ENCODE assay signal across 16 mouse cellular contexts in genomic region chr1:90442250-90443240, GRCm38 (mm10).
DNase-seq lines count a peak whose midpoint lies in the region; ATAC-seq lines count a peak whose summit lies in the region.
"Had no signal": no experiment of that assay in that cellular context is flagged by ENCODE, and none has a peak within 500 bp of the region (broad histone marks: within the 10 kb centered on the region; RNA-seq: fewer than 3 reads in every experiment).

No protein-coding gene starts in this region.

- peak overlapping the region; percentile 54 for H3K27ac ChIP-seq in kidney, embryonic 15.5 days
- peak overlapping the region; percentile 90 for H3K27ac ChIP-seq in embryonic facial prominence, embryonic 12.5 days
- peak overlapping the region; percentile 67 for H3K27ac ChIP-seq in limb, embryonic 13.5 days
- no peak overlapping the region for H3K27ac ChIP-seq in liver, embryonic 12.5 days
- H3K27ac ChIP-seq: forebrain, embryonic 13.5 days; hindbrain, embryonic 14.5 days; liver, embryonic 13.5 days had no signal

- WGBS in kidney, embryonic 15.5 days = 31% methylated on average over 19 of the region's 19 CpGs
- 20% methylated on average over 19 of the region's 19 CpGs for WGBS in embryonic facial prominence, embryonic 12.5 days
- WGBS in limb, embryonic 13.5 days = 41% methylated on average over 19 of the region's 19 CpGs
- 63% methylated on average over 19 of the region's 19 CpGs for WGBS in liver, embryonic 12.5 days (ENCODE audit: insufficient replicate concordance)

- H3K27me3 ChIP-seq in kidney, embryonic 15.5 days = 0 out of 2 replicates have a peak, but pooled peaks cover 2% of the 10 kb centered on the region
- no peaks in the 10 kb centered on the region for H3K27me3 ChIP-seq in embryonic facial prominence, embryonic 12.5 days
- H3K27me3 ChIP-seq in limb, embryonic 13.5 days = 0 out of 2 replicates have a peak, but pooled peaks cover 3% of the 10 kb centered on the region
- no peaks in the 10 kb centered on the region; the same call in 1 of the 2 replicates for H3K27me3 ChIP-seq in liver, embryonic 12.5 days (replicated peaks)
- H3K27me3 ChIP-seq: forebrain, embryonic 13.5 days; liver, embryonic 13.5 days had no signal

- no peak overlapping the region for H3K4me3 ChIP-seq in kidney, embryonic 15.5 days (replicated peaks)
- no peak overlapping the region for H3K4me3 ChIP-seq in embryonic facial prominence, embryonic 12.5 days
- no peak overlapping the region for H3K4me3 ChIP-seq in limb, embryonic 13.5 days
- H3K4me3 ChIP-seq in liver, embryonic 12.5 days = no peak overlapping the region
- H3K4me3 ChIP-seq: forebrain, embryonic 13.5 days; liver, embryonic 13.5 days had no signal

- peak; percentile 10 for DNase-seq in adrenal gland, postnatal 14 days
- no peak for DNase-seq in adrenal gland, postnatal 36 days
- DNase-seq in kidney, adult 9 months = no peak
- DNase-seq in cerebellum, adult 9-10 months = no peak
- DNase-seq: B cell, adult 2 months; cerebellum, postnatal 36 days; liver, embryonic 13.5 days; lung, postnatal 4 days had no signal

- peak; percentile 64 for ATAC-seq in kidney, embryonic 15.5 days (replicated peaks; ENCODE audit: low FRiP score)
- 0 out of 2 replicates have a peak, but pooled peaks have one; percentile 49 for ATAC-seq in embryonic facial prominence, embryonic 12.5 days (ENCODE audit: insufficient number of reproducible peaks, insufficient read depth, low FRiP score, low TSS enrichment)
- no peak; the same call in 1 of the 2 replicates for ATAC-seq in limb, embryonic 13.5 days (ENCODE audit: low FRiP score, low read depth)
- ATAC-seq in liver, embryonic 12.5 days = no peak
- ATAC-seq: forebrain, embryonic 13.5 days had no signal

- no peak overlapping the region for H3K9ac ChIP-seq in kidney, embryonic 15.5 days
- no peak overlapping the region for H3K9ac ChIP-seq in embryonic facial prominence, embryonic 12.5 days
- H3K9ac ChIP-seq in limb, embryonic 13.5 days = no peak overlapping the region
- no peak overlapping the region for H3K9ac ChIP-seq in liver, embryonic 12.5 days
- H3K9ac ChIP-seq: forebrain, embryonic 13.5 days; hindbrain, embryonic 14.5 days; liver, embryonic 13.5 days had no signal

- no peaks in the 10 kb centered on the region for H3K36me3 ChIP-seq in kidney, embryonic 15.5 days
- H3K36me3 ChIP-seq in embryonic facial prominence, embryonic 12.5 days = no peaks in the 10 kb centered on the region
- no peaks in the 10 kb centered on the region for H3K36me3 ChIP-seq in limb, embryonic 13.5 days
- no peaks in the 10 kb centered on the region for H3K36me3 ChIP-seq in liver, embryonic 12.5 days
- H3K36me3 ChIP-seq: G1E; liver, embryonic 13.5 days had no signal

- H3K9me3 ChIP-seq in kidney, embryonic 15.5 days (replicated peaks) = no peaks in the 10 kb centered on the region
- no peaks in the 10 kb centered on the region for H3K9me3 ChIP-seq in embryonic facial prominence, embryonic 12.5 days
- no peaks in the 10 kb centered on the region for H3K9me3 ChIP-seq in limb, embryonic 13.5 days
- H3K9me3 ChIP-seq in liver, embryonic 12.5 days (replicated peaks) = no peaks in the 10 kb centered on the region
- H3K9me3 ChIP-seq: forebrain, embryonic 13.5 days; liver, embryonic 13.5 days had no signal

- peaks cover 61% of the 10 kb centered on the region for H3K4me1 ChIP-seq in kidney, embryonic 15.5 days
- H3K4me1 ChIP-seq in embryonic facial prominence, embryonic 12.5 days = peaks cover 53% of the 10 kb centered on the region
- H3K4me1 ChIP-seq in limb, embryonic 13.5 days = peaks cover 46% of the 10 kb centered on the region
- H3K4me1 ChIP-seq in liver, embryonic 12.5 days = no peaks in the 10 kb centered on the region
- H3K4me1 ChIP-seq: liver, embryonic 13.5 days had no signal

- H3K4me2 ChIP-seq in kidney, embryonic 15.5 days = no peak overlapping the region
- H3K4me2 ChIP-seq in embryonic facial prominence, embryonic 12.5 days (replicated peaks) = no peak overlapping the region
- H3K4me2 ChIP-seq in limb, embryonic 13.5 days (replicated peaks) = no peak overlapping the region
- no peak overlapping the region for H3K4me2 ChIP-seq in liver, embryonic 12.5 days
- H3K4me2 ChIP-seq: forebrain, embryonic 13.5 days; heart, embryonic 11.5 days; hindbrain, embryonic 14.5 days; liver, embryonic 13.5 days had no signal

Comparison
In these comparisons a context has a peak if more than half of its experiments do, and no peak if none do; other contexts are left out.
1. ATAC-seq: peak in kidney, embryonic 15.5 days (single experiment) and embryonic facial prominence, embryonic 12.5 days (single experiment); none in limb, embryonic 13.5 days (single experiment) and liver, embryonic 12.5 days (single experiment).